Mouse (Mus musculus): Measurements from ENCODE around the gene Spata31d1a.

DNA sequence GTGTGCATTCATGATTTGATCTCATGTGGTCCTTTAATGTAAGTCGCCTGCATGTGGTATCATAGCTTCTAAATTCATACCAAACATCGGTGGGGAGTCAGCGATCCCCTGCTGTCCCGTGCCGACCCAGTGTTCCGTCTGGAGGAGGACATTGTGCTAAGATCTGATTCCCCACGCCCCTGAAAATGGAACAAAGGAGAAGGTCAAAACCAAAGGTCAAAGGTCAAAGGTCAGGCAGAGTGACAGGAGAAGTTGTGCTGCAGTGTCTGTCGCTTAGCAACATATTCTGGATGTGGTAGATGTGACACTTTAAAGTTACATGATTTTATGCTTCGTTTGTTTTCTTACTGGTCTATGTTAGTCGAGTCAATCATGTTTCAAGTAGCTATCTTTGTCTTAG is 18.7 kb downstream of the Spata31d1a start:
- no peak for TF ChIP-seq CTCF (conservative IDR thresholded peaks at IDR 0.05 in 1 of 2, IDR thresholded peaks at IDR 0.05 in 1 of 2; ENCODE audit: low read depth in 2 of 2, low read length in 2 of 2)
- TF ChIP-seq E2F4 (IDR thresholded peaks at IDR 0.05; ENCODE audit: insufficient replicate concordance, low read depth, low read length), result no peak
- no peak for TF ChIP-seq USF2 (conservative IDR thresholded peaks at IDR 0.05; ENCODE audit: low read depth, low read length)
- TF ChIP-seq BHLHE40 (IDR thresholded peaks at IDR 0.05; ENCODE audit: low read depth, low read length), result no peak

Measured in CH12.LX (cell line).